Mouse (Mus musculus): ENCODE data around the gene Nes. TPM values are rescaled to one million over a fixed set of nuclear protein-coding genes. Genes with fewer than 3 reads are reported as not detected.

The Nes gene
- 40.0 and 42.0 TPM in 2 replicates for polyA plus RNA-seq (2016; fragmentation: Nextera tagmentation; extraction: Ambion mirVana)

DNA sequence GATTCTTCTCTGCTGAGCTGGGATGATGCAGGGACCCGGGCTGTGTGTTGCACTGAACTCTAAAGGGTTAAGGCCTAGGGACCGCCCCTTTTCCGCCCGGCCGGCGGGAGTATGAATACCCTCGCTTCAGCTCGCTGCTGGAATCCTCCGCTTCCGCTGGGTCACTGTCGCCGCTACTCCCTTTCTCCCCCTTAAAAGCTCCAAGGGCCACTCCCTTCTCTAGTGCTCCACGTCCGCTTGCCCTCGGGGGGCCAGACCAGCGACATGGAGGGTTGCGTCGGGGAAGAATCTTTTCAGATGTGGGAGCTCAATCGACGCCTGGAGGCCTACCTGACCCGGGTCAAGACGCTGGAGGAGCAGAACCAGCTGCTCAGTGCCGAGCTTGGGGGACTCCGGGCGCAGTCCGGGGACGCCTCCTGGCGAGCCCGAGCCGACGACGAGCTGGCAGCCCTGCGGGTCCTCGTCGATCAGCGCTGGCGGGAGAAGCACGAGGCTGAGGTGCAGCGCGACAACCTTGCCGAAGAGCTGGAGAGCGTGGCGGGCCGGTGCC is at the start of gene Nes:
Gene Nes, plus strand, starts transcription at position 140 of the 550 bp plus-strand sequence.
- Histone ChIP-seq H3K4me1 (peaks cover 47% of the 10 kb centered on the region), H3K9me3 (no peaks in the 10 kb centered on the region)
- under 1% methylated on average over 44 of the region's 44 CpGs for WGBS

DNA sequence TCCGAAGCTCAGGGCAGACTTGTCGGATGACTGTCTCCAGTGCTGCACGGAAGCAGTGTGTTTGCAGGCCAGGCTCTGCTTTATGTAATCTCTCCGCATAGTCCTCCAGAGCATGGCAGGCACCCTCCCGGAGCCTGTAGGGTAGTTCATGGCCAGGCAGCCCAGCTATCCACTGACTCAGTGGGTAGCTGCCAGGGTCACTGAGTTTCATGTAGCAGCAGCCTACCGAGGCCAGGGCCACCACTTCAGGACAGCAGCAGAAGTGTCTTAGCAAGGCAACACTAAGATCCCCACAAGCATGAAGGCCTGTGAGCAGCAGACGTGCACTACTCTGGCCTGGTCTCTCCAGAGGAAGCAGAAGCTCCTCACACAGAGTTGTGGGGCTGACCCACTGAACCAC is 45.9 kb upstream of the Nes start:
- no peak overlapping the region for H3K27ac ChIP-seq
- no peak overlapping the region for H3K9ac ChIP-seq
- no peaks in the 10 kb centered on the region for H3K27me3 ChIP-seq
- H3K36me3 ChIP-seq, result peaks cover 59% of the 10 kb centered on the region
- no peak for ATAC-seq (ENCODE audit: insufficient number of reproducible peaks, insufficient read depth, low FRiP score, low TSS enrichment)
- H3K4me1 ChIP-seq, result peaks cover 14% of the 10 kb centered on the region
- H3K4me2 ChIP-seq (replicated peaks), result no peak overlapping the region
- no peaks in the 10 kb centered on the region for H3K9me3 ChIP-seq
- 88% methylated on average over 7 of the region's 7 CpGs for WGBS
- no peak overlapping the region for H3K4me3 ChIP-seq

More for the DNA sequence above, at the start of gene Nes:
- peak; percentile 67 for ATAC-seq (ENCODE audit: insufficient number of reproducible peaks, insufficient read depth, low FRiP score, low TSS enrichment)
- peak within 1 kb of the TSS; percentile 42 for H3K27ac ChIP-seq
- no peaks in the 10 kb centered on the region for H3K36me3 ChIP-seq
- peak within 1 kb of the TSS; percentile 53 for H3K4me3 ChIP-seq
- H3K9ac ChIP-seq, result peak within 1 kb of the TSS; percentile 71
- H3K27me3 ChIP-seq, result peaks cover 16% of the 10 kb centered on the region; the same call in 1 of the 2 replicates
- H3K4me2 ChIP-seq (replicated peaks), result peak within 1 kb of the TSS; percentile 96

DNA sequence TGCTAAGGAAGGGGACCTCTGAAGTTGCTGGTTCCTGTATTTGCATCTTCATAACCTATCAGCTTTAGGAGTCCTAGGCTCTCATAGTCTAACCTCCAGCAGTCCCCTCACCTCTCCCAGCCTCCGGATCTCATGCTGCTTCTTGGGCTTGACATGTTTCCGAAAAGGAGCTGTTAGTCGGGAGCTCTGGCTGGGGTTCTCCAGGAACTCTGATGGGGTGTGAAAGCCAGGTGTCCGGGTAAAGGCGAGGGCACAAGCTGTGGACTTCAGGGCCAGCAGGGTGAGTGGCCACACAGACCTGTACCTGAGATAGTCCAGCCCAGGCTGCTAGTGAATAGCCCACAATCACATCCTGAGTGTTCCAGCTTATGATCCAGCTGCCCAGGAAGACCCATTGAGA is 43.4 kb upstream of the Nes start:
- Histone ChIP-seq H3K9ac (no peak overlapping the region), H3K4me1 (peaks cover 23% of the 10 kb centered on the region), H3K4me3 (no peak overlapping the region), H3K36me3 (peaks cover 61% of the 10 kb centered on the region), H3K27me3 (no peaks in the 10 kb centered on the region), H3K9me3 (no peaks in the 10 kb centered on the region), H3K4me2 (replicated peaks) (no peak overlapping the region), H3K27ac (no peak overlapping the region)
- WGBS, result 92% methylated on average over 5 of the region's 5 CpGs
- ATAC-seq (ENCODE audit: insufficient number of reproducible peaks, insufficient read depth, low FRiP score, low TSS enrichment), result no peak

DNA sequence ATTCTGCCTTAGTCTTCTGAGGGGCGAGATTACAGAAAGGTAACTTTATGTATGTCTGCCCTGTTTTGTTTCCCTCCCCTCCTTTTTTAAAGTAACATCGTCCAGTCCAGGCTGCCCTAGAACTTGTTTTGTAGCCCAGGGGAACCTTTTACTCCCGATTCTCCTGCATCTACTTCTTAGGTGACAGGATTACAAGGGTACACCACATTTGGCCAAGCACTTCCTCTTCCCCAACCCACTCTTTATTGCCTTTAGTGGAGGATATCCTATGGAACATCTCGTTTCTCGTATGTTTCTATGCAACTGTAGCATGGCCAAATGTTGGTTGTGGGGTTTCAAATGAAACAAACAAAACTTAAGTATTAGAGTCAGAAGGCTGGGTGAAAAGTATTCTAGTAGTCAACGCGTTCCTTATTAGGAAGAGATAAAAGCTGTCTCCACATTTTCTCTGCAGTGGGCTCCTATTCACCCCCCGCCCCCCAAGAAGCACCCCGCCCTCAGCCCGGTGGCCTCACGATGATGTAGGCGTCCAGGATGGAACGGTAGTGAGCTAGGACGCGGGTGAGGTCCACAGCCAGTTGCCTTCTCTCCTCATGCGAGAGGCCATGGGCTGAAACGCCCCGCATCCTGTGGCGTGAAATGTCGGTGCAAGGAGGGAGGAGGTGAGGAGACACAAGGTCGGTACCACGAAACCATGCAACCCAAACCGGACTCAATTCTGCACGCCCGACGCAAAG is 41.4 kb upstream of the Nes start:
- Histone ChIP-seq H3K27me3 (no peaks in the 10 kb centered on the region), H3K9me3 (no peaks in the 10 kb centered on the region), H3K9ac (peak overlapping the region; percentile 91), H3K4me1 (peaks cover 25% of the 10 kb centered on the region), H3K4me2 (replicated peaks) (peak overlapping the region; percentile 83), H3K36me3 (peaks cover 53% of the 10 kb centered on the region), H3K4me3 (peak overlapping the region; percentile 97), H3K27ac (peak overlapping the region; percentile 92)
- WGBS, result 7% methylated on average over 26 of the region's 26 CpGs
- ATAC-seq (ENCODE audit: insufficient number of reproducible peaks, insufficient read depth, low FRiP score, low TSS enrichment), result peak; percentile 38; the same call in 1 of the 2 replicates

DNA sequence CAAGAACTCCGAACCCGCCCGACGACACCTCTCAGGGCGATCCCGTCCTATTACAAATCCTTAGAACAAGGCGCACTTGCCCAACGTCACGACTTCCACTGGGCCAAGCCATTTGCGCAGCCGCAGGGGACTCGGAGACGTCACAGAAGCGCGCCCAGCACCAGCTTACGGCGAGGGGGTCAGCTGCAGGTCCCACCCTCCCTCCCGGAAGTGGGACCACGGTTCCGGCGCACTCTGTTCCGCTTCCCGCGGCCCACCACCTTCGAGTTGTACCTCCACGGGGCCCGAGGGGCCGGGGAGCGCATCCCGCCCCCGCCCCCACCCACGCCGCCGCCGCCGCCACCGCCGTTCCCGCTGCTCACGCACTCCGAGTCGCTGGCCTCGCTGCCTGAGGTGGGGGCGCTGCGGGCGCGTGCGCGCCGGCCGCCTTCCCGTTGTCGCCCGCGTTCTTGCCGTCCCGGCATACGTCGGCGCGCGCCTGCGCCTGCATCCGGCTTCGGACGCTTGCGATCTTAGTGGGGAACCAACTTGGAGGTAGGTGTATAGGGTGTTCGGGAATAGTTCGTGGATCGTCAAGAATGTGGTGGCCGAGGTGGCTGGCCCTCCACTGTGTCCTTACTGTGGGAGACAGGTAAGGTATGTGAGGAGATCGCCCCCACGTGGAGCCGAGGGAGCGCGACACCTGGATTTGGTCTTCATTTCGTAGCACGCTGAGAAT is 40.6 kb upstream of the Nes start, which contains the start of the genes Isg20l2 and Rrnad1:
Gene Isg20l2, plus strand, starts transcription at position 237 of the 718 bp plus-strand sequence.
Gene Rrnad1, minus strand, starts transcription at position 640 of the 718 bp plus-strand sequence.
- H3K4me3 ChIP-seq, result peak within 1 kb of the TSS; percentile 97
- H3K4me2 ChIP-seq (replicated peaks), result peak within 1 kb of the TSS; percentile 83
- H3K27ac ChIP-seq, result peak within 1 kb of the TSS; percentile 92
- H3K9me3 ChIP-seq, result no peaks in the 10 kb centered on the region
- no peaks in the 10 kb centered on the region for H3K27me3 ChIP-seq
- peaks cover 25% of the 10 kb centered on the region for H3K4me1 ChIP-seq
- peak within 1 kb of the TSS; percentile 91 for H3K9ac ChIP-seq
- ATAC-seq (ENCODE audit: insufficient number of reproducible peaks, insufficient read depth, low FRiP score, low TSS enrichment), result peak; percentile 95
- under 1% methylated on average over 78 of the region's 78 CpGs for WGBS
- peaks cover 48% of the 10 kb centered on the region for H3K36me3 ChIP-seq

DNA sequence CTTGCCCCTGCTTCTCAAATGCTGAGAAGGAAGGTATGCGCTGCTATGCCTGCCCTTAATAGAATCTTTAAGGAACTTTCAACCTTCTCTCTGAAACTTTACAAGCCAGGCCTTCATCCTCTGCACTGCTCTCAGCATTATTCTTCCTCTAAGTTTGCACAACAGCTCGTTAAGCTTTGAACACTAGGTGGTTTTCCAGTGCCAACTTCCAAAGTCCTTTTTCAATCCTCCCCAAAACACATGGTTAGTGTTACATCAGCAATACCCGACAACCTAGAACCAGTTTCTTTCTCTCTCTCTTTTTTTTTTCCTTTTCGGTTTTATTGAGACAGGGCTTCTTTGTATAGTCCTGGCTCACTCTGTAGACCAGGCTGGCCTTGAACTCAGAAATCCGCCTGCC is 36.9 kb upstream of the Nes start:
- Histone ChIP-seq H3K9ac (no peak overlapping the region), H3K27me3 (no peaks in the 10 kb centered on the region), H3K4me2 (replicated peaks) (no peak overlapping the region), H3K36me3 (peaks cover 52% of the 10 kb centered on the region), H3K27ac (no peak overlapping the region), H3K4me1 (peaks cover 27% of the 10 kb centered on the region), H3K4me3 (no peak overlapping the region), H3K9me3 (no peaks in the 10 kb centered on the region)
- no peak for ATAC-seq (ENCODE audit: insufficient number of reproducible peaks, insufficient read depth, low FRiP score, low TSS enrichment)
- 84% methylated on average over 5 of the region's 5 CpGs for WGBS

DNA sequence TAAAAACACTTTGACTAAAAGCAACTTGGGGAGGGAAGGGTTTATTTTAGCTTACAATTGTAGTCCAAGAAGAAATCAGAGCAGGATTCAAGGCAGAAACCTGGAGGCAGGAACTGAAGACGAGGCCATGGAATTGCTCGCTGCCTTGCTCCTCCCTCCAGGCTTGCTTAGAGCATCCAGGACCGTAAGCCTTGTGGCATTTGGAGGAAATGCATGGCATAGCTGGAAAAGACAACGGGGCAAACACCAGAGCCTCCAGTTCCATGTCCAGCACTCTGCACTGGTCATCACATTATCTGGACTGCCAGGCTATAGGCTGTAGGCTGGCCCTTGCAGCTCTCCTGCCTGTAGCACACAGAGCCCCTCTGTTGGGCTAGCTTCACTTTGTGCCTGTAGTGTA is 36.4 kb upstream of the Nes start:
- H3K9ac ChIP-seq, result no peak overlapping the region
- no peak overlapping the region for H3K4me3 ChIP-seq
- WGBS, result 78% methylated on average over 4 of the region's 4 CpGs
- H3K4me1 ChIP-seq, result peaks cover 22% of the 10 kb centered on the region
- no peaks in the 10 kb centered on the region for H3K27me3 ChIP-seq
- peaks cover 57% of the 10 kb centered on the region for H3K36me3 ChIP-seq
- no peak overlapping the region for H3K4me2 ChIP-seq (replicated peaks)
- no peaks in the 10 kb centered on the region for H3K9me3 ChIP-seq
- no peak overlapping the region for H3K27ac ChIP-seq
- no peak for ATAC-seq (ENCODE audit: insufficient number of reproducible peaks, insufficient read depth, low FRiP score, low TSS enrichment)

DNA sequence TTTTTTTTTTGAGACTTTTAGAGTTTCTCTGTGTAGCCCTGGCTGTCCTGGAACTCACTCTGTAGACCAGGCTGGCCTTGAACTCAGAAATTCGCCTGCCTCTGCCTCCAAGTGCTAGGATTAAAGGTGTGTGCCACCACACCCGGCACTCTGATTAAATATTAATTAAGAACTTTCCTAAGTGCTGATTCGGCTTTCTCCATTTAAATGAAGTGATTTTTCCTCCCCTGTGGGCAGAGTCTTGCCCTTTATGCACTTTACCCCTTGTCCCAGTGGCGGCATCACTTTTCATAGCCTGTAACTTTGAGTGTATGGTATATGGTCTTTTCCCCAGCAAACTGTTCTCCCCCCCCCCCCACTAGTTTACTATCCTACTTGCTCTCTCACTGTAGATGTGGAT is 35.7 kb upstream of the Nes start:
- H3K4me1 ChIP-seq, result peaks cover 22% of the 10 kb centered on the region

DNA sequence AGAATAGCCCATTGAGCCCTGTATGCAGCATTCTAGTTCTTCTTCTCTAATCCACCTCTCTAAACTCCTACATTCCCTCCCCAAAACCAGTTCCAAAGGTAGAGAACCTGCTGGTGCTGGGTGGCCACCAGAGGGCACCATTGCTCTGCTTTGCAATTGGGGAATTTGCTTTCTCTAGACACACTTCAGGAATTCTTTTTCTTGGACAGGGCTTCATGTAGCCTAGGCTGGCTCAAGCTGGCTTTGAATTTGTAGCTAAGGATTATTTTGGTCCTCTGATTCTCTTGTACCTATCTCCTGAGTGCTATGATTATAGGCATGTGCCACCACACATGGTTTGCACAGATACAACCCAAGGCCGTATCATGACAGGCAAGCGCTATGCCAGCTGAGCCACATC is 35.1 kb upstream of the Nes start:
- WGBS, result 98% methylated on average over 2 of the region's 2 CpGs
- H3K36me3 ChIP-seq, result peaks cover 69% of the 10 kb centered on the region
- ATAC-seq (ENCODE audit: insufficient number of reproducible peaks, insufficient read depth, low FRiP score, low TSS enrichment), result peak; percentile 22; the same call in 1 of the 2 replicates

More for the DNA sequence above, 35.7 kb upstream of the Nes start:
- Histone ChIP-seq H3K9ac (no peak overlapping the region; the same call in 1 of the 2 replicates), H3K4me3 (no peak overlapping the region), H3K9me3 (no peaks in the 10 kb centered on the region), H3K36me3 (peaks cover 63% of the 10 kb centered on the region), H3K4me2 (replicated peaks) (no peak overlapping the region), H3K27me3 (no peaks in the 10 kb centered on the region), H3K27ac (no peak overlapping the region)
- 69% methylated on average over 4 of the region's 4 CpGs for WGBS
- no peak for ATAC-seq (ENCODE audit: insufficient number of reproducible peaks, insufficient read depth, low FRiP score, low TSS enrichment)

DNA sequence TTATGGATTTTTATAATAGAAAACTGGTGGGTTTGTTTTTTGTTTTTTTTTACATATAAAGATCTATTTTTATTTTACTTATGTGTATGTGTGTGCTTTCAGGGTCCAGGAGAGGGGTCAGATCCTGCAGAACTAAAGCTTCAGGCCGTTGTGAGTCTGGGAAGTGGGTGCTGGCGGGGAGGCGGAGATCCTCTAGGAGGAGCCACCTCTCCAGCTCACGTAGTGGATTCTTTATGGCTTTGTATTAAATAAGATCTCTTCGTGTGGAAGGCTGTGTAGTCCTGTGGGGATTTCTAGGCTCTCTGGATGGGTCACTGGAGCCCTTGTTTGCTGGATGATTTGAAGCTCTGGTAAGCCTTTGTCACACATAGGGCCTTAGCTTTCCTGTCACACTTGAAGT is 30.3 kb upstream of the Nes start:
- ATAC-seq (ENCODE audit: insufficient number of reproducible peaks, insufficient read depth, low FRiP score, low TSS enrichment), result no peak
- H3K9ac ChIP-seq, result no peak overlapping the region
- H3K4me2 ChIP-seq (replicated peaks), result no peak overlapping the region
- WGBS, result 76% methylated on average over 5 of the region's 5 CpGs
- peaks cover 67% of the 10 kb centered on the region for H3K36me3 ChIP-seq
- no peaks in the 10 kb centered on the region for H3K27me3 ChIP-seq
- H3K4me1 ChIP-seq, result peaks cover 17% of the 10 kb centered on the region
- no peaks in the 10 kb centered on the region for H3K9me3 ChIP-seq
- no peak overlapping the region for H3K27ac ChIP-seq
- H3K4me3 ChIP-seq, result no peak overlapping the region

More for the DNA sequence above, 35.1 kb upstream of the Nes start:
- Histone ChIP-seq H3K9ac (peak overlapping the region; percentile 19; the same call in 1 of the 2 replicates), H3K9me3 (no peaks in the 10 kb centered on the region), H3K27ac (no peak overlapping the region), H3K4me2 (replicated peaks) (no peak overlapping the region), H3K4me1 (peaks cover 22% of the 10 kb centered on the region), H3K27me3 (no peaks in the 10 kb centered on the region), H3K4me3 (0 out of 2 replicates have a peak overlapping the region, but pooled peaks have one; percentile 5)

DNA sequence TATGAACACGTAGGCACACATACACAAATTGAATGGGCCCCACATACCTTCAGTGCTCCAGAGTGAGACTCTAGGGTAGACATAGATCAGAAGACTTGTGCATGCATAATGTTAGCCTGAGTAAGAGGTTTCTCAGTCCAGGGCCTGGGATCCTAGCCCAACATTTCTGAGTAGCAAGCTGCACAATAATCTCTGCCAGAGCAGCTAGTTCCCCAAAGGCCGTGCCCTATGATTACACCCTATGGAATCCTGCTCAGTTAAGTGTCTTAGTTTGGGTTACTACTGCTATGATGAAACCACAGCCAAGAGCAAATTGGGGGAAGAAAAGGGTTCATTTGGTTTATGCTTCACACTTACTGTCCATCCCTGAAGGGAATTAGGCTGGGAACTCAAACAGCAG is 28.4 kb upstream of the Nes start:
- Histone ChIP-seq H3K36me3 (peaks cover 55% of the 10 kb centered on the region), H3K4me1 (peaks cover 32% of the 10 kb centered on the region), H3K27ac (no peak overlapping the region), H3K4me2 (replicated peaks) (no peak overlapping the region), H3K27me3 (no peaks in the 10 kb centered on the region), H3K9ac (no peak overlapping the region), H3K4me3 (no peak overlapping the region), H3K9me3 (no peaks in the 10 kb centered on the region)
- WGBS, result 94% methylated on average over 2 of the region's 2 CpGs
- ATAC-seq (ENCODE audit: insufficient number of reproducible peaks, insufficient read depth, low FRiP score, low TSS enrichment), result no peak

Data from embryonic facial prominence, embryonic 12.5 days (tissue).